Mouse (Mus musculus): ENCODE data around the gene Ccdc59.

DNA sequence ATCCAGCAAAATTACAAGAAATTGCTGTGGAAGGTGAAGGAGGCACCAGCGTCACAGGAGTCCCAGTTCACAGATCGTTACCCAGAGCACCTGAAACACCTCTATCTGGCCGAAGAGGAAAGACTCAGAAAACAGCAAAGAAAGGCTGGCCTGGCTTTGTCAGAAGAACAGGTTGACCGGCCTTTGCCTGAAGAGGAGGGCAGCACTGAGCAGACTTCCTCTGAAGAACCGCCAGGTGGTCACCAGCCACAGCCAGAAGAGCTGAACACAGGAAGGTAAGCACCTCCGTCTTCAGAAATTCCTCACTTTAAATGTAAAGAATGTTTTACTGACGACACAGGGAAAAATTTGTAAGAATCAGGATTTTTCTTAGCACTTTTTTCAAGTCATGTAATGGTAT lies 1.7 kb downstream of the Ccdc59 start:
- TF ChIP-seq CTCF (conservative IDR thresholded peaks at IDR 0.05; ENCODE audit: insufficient read depth, insufficient read length, low read depth, low read length) (no peak), POLR2A (IDR thresholded peaks at IDR 0.05; ENCODE audit: low read depth, low read length) (no peak)

Data from kidney, adult 2 months (tissue).